Mouse (Mus musculus) ES-Bruce4 (cell line): ENCODE data around the gene Kcnj9.

Experiments used
- CTCF ChIP-seq: IDR thresholded peaks from one replicate; pipeline ENCODE4 v1.8.1; 2011; ENCODE audit warnings: low read depth, low read length
- EP300 ChIP-seq: IDR thresholded peaks from 2 replicates; pipeline ENCODE4 v1.6.1; 2011; ENCODE audit warnings: low read depth, low read length; ENCODE audit not compliant: insufficient read depth
- POLR2A ChIP-seq: IDR thresholded peaks from one replicate; pipeline ENCODE4 v1.8.1; 2011; ENCODE audit warnings: low read length; ENCODE audit not compliant: insufficient read depth

GRCm38 (mm10) chr1:172344820-172345219 is 15.7 kb upstream of the Kcnj9 start:
- TF ChIP-seq POLR2A (no peak), CTCF (no peak), EP300 (no peak)
